Mouse (Mus musculus) midbrain, embryonic 15.5 days (tissue): ENCODE measurements around the gene Ncstn. TPM values are rescaled to one million over a fixed set of nuclear protein-coding genes. Genes with fewer than 3 reads are reported as not detected.

Experiments
- ATAC-seq: fragments of 200-750 bp; cut with Nextera tagmentation; replicated peaks from 2 replicates; pipeline ENCODE4 v1.8.0; 2017; ENCODE audit warnings: moderate TSS enrichment
- H3K27ac ChIP-seq: fragments of 300-500 bp; sonication (generic); 2 replicates; pipeline ENCODE4 v1.5.1; 2015; ENCODE audit warnings: mild to moderate bottlenecking, inconsistent platforms
- H3K27me3 ChIP-seq: fragments of 300-500 bp; sonication (generic); replicated peaks from 2 replicates; pipeline ENCODE4 v1.6.1; 2015; ENCODE audit warnings: inconsistent platforms
- H3K36me3 ChIP-seq: fragments of 300-500 bp; sonication (generic); replicated peaks from 2 replicates; pipeline ENCODE4 v1.6.1; 2015; ENCODE audit warnings: inconsistent platforms
- H3K4me1 ChIP-seq: fragments of 300-500 bp; sonication (generic); 2 replicates; pipeline ENCODE4 v1.6.1; 2015; ENCODE audit warnings: inconsistent platforms
- H3K4me2 ChIP-seq: fragments of 300-500 bp; sonication (generic); 2 replicates; pipeline ENCODE4 v1.6.1; 2015; ENCODE audit warnings: inconsistent platforms, mild to moderate bottlenecking, moderate library complexity
- H3K4me3 ChIP-seq: fragments of 300-500 bp; sonication (generic); 2 replicates; pipeline ENCODE4 v1.5.1; 2015; ENCODE audit warnings: mild to moderate bottlenecking, inconsistent platforms
- H3K9ac ChIP-seq: fragments of 300-500 bp; sonication (generic); 2 replicates; pipeline ENCODE4 v1.6.1; 2015; ENCODE audit warnings: mild to moderate bottlenecking, inconsistent platforms
- H3K9me3 ChIP-seq: fragments of 300-500 bp; sonication (generic); 2 replicates; pipeline ENCODE4 v1.6.1; 2016; ENCODE audit warnings: inconsistent platforms
- WGBS: fragments of 180-500 bp; shearing (Covaris S2); methylation state at CpG from one replicate; pipeline ENCODE4 v1.1.7; 2015; ENCODE audit warnings: mixed read lengths; 5-methylcytosine and 5-hydroxymethylcytosine counted together
- polyA plus RNA-seq: library from polyadenylated mRNA; unstranded; fragments of >200 nt; fragmentation: Nextera tagmentation; extraction: Ambion mirVana; gene quantifications from 2 replicates; pipeline ENCODE4 v1.2.1, GENCODE M21; 2015

Ncstn gene
- polyA plus RNA-seq, 1 experiment from 2014 or later: 122 TPM

- H3K4me3 ChIP-seq: peak overlapping the region; percentile 99
- no peaks in the 10 kb centered on the region for H3K36me3 ChIP-seq
- 14% methylated on average over 9 of the region's 9 CpGs for WGBS
- H3K4me1 ChIP-seq: peaks cover 77% of the 10 kb centered on the region
- H3K27ac ChIP-seq: peak overlapping the region; percentile 4; the same call in 1 of the 2 replicates
- peak overlapping the region; percentile 87 for H3K4me2 ChIP-seq
- H3K27me3 ChIP-seq: no peaks in the 10 kb centered on the region
- no peak for ATAC-seq
- H3K9me3 ChIP-seq: no peaks in the 10 kb centered on the region
- H3K9ac ChIP-seq: peak overlapping the region; percentile 95
These were observed 58.3 kb downstream of the Ncstn start for GRCm38 (mm10) chr1:172024140-172024895.

- H3K4me2 ChIP-seq: no peak overlapping the region
- no peaks in the 10 kb centered on the region for H3K36me3 ChIP-seq
These were observed 62.6 kb downstream of the Ncstn start for GRCm38 (mm10) chr1:172019863-172020521.

GRCm38 (mm10) chr1:172019339-172019738, 63.3 kb downstream of the Ncstn start:
- no peaks in the 10 kb centered on the region for H3K27me3 ChIP-seq
- H3K4me3 ChIP-seq: no peak overlapping the region
- no peak overlapping the region for H3K4me2 ChIP-seq
- H3K9me3 ChIP-seq: no peaks in the 10 kb centered on the region
- no peak for ATAC-seq
- no peaks in the 10 kb centered on the region for H3K36me3 ChIP-seq
- peaks cover 95% of the 10 kb centered on the region for H3K4me1 ChIP-seq
- H3K9ac ChIP-seq: no peak overlapping the region
- H3K27ac ChIP-seq: peak overlapping the region; percentile 81; the same call in 1 of the 2 replicates
- 88% methylated on average over 4 of the region's 4 CpGs for WGBS

More at GRCm38 (mm10) chr1:172019863-172020521, 62.6 kb downstream of the Ncstn start:
- ATAC-seq: no peak
- 62% methylated on average over 10 of the region's 10 CpGs for WGBS
- Histone ChIP-seq H3K27me3 (no peaks in the 10 kb centered on the region), H3K9me3 (no peaks in the 10 kb centered on the region), H3K4me1 (peaks cover 95% of the 10 kb centered on the region), H3K27ac (no peak overlapping the region), H3K4me3 (no peak overlapping the region), H3K9ac (no peak overlapping the region)

- H3K4me1 ChIP-seq: peaks cover 95% of the 10 kb centered on the region
- H3K9ac ChIP-seq: no peak overlapping the region
- no peaks in the 10 kb centered on the region for H3K36me3 ChIP-seq
- no peak for ATAC-seq
- H3K4me2 ChIP-seq: no peak overlapping the region
- 54% methylated on average over 9 of the region's 9 CpGs for WGBS
- H3K4me3 ChIP-seq: no peak overlapping the region
- H3K27me3 ChIP-seq: no peaks in the 10 kb centered on the region
- H3K9me3 ChIP-seq: no peaks in the 10 kb centered on the region
- H3K27ac ChIP-seq: peak overlapping the region; percentile 81
These were observed 64.0 kb downstream of the Ncstn start for GRCm38 (mm10) chr1:172018336-172019311.

- H3K4me3 ChIP-seq: no peak overlapping the region
- H3K27ac ChIP-seq: peak overlapping the region; percentile 81
- peaks cover 93% of the 10 kb centered on the region for H3K4me1 ChIP-seq
These were observed 65.0 kb downstream of the Ncstn start for GRCm38 (mm10) chr1:172017517-172018070.

GRCm38 (mm10) chr1:172016660-172017516, 65.7 kb downstream of the Ncstn start:
- Histone ChIP-seq H3K9ac (peak overlapping the region; percentile 12; the same call in 1 of the 2 replicates), H3K4me1 (peaks cover 93% of the 10 kb centered on the region), H3K27me3 (no peaks in the 10 kb centered on the region), H3K9me3 (no peaks in the 10 kb centered on the region), H3K4me3 (peak overlapping the region; percentile 3; the same call in 1 of the 2 replicates), H3K36me3 (no peaks in the 10 kb centered on the region; the same call in 1 of the 2 replicates), H3K27ac (peak overlapping the region; percentile 81), H3K4me2 (peak overlapping the region; percentile 43)
- 4% methylated on average over 6 of the region's 6 CpGs for WGBS
- ATAC-seq: peak; percentile 82

More at GRCm38 (mm10) chr1:172017517-172018070, 65.0 kb downstream of the Ncstn start:
- 47% methylated on average over 6 of the region's 6 CpGs for WGBS
- H3K9me3 ChIP-seq: no peaks in the 10 kb centered on the region
- peak overlapping the region; percentile 43 for H3K4me2 ChIP-seq
- peak overlapping the region; percentile 12; the same call in 1 of the 2 replicates for H3K9ac ChIP-seq
- H3K36me3 ChIP-seq: no peaks in the 10 kb centered on the region
- no peak; the same call in 1 of the 2 replicates for ATAC-seq
- no peaks in the 10 kb centered on the region for H3K27me3 ChIP-seq

GRCm38 (mm10) chr1:172016031-172016430, 66.6 kb downstream of the Ncstn start:
- peak overlapping the region; percentile 43 for H3K4me2 ChIP-seq
- ATAC-seq: no peak
- H3K36me3 ChIP-seq: peaks cover 8% of the 10 kb centered on the region; the same call in 1 of the 2 replicates
- H3K9ac ChIP-seq: no peak overlapping the region
- no peak overlapping the region for H3K4me3 ChIP-seq
- WGBS: 39% methylated on average over 8 of the region's 8 CpGs
- no peaks in the 10 kb centered on the region for H3K9me3 ChIP-seq
- peak overlapping the region; percentile 81 for H3K27ac ChIP-seq
- peaks cover 87% of the 10 kb centered on the region for H3K4me1 ChIP-seq
- no peaks in the 10 kb centered on the region for H3K27me3 ChIP-seq

Other genes with a start within 250 kb of the Ncstn start
- gene Cd84, start 243.1 kb downstream of the Ncstn start, polyA plus RNA-seq: 0.74 and 1.1 TPM in 2 replicates
- not detected in 2 replicates for gene Gm10521, start 187.1 kb downstream of the Ncstn start, polyA plus RNA-seq
- gene Slamf6, start 165.3 kb downstream of the Ncstn start, polyA plus RNA-seq: 0.36 TPM in 1 of 2 replicates, not detected in the other
- 48.0 and 49.6 TPM in 2 replicates for gene Vangl2, start 54.4 kb downstream of the Ncstn start, polyA plus RNA-seq
- 2.0 and 2.5 TPM in 2 replicates for gene Nhlh1, start 25.2 kb downstream of the Ncstn start, polyA plus RNA-seq
- 199 and 209 TPM in 2 replicates for gene Copa, start 266 bp downstream of the Ncstn start, polyA plus RNA-seq
- gene Pex19, start 44.0 kb upstream of the Ncstn start, polyA plus RNA-seq: 165 and 168 TPM in 2 replicates
- 93.0 and 94.7 TPM in 2 replicates for gene Dcaf8, start 65.3 kb upstream of the Ncstn start, polyA plus RNA-seq
- gene Pea15a, start 124.0 kb upstream of the Ncstn start, polyA plus RNA-seq: 437 and 473 TPM in 2 replicates
- 1.7 and 2.7 TPM in 2 replicates for gene Casq1, start 137.1 kb upstream of the Ncstn start, polyA plus RNA-seq
- 0.05 TPM in 1 of 2 replicates, not detected in the other for gene Atp1a4, start 175.6 kb upstream of the Ncstn start, polyA plus RNA-seq
- gene Igsf8, start 178.8 kb upstream of the Ncstn start, polyA plus RNA-seq: 66.2 and 77.2 TPM in 2 replicates
- 56.5 and 63.1 TPM in 2 replicates for gene Atp1a2, start 215.3 kb upstream of the Ncstn start, polyA plus RNA-seq
- 5.6 and 5.9 TPM in 2 replicates for gene Kcnj9, start 246.5 kb upstream of the Ncstn start, polyA plus RNA-seq